Mouse (Mus musculus) limb, embryonic 10.5 days (tissue): ENCODE data around the gene Sbno1. TPM values are rescaled to one million over a fixed set of nuclear protein-coding genes. Genes with fewer than 3 reads are reported as not detected.

ENCODE experiments used
- DNase-seq: peaks from one replicate; pipeline ENCODE4 v3.0.0-alpha.2; 2017; ENCODE audit warnings: low spot score
- H3K27ac ChIP-seq: fragments of 300-500 bp; sonication (generic); 2 replicates; pipeline ENCODE4 v1.5.1; 2016; ENCODE audit warnings: mild to moderate bottlenecking
- H3K27me3 ChIP-seq: fragments of 300-500 bp; sonication (generic); 2 replicates; pipeline ENCODE4 v1.6.1; 2016; ENCODE audit warnings: low read depth, mild to moderate bottlenecking; ENCODE audit not compliant: poor library complexity, severe bottlenecking
- H3K36me3 ChIP-seq: fragments of 300-500 bp; sonication (generic); 2 replicates; pipeline ENCODE4 v1.6.1; 2016; ENCODE audit warnings: mild to moderate bottlenecking, moderate library complexity
- H3K4me1 ChIP-seq: fragments of 300-500 bp; sonication (generic); 2 replicates; pipeline ENCODE4 v1.6.1; 2016
- H3K4me3 ChIP-seq: fragments of 300-500 bp; sonication (generic); 2 replicates; pipeline ENCODE4 v1.5.1; 2016; ENCODE audit warnings: mild to moderate bottlenecking, moderate library complexity
- H3K9me3 ChIP-seq: fragments of 300-500 bp; sonication (generic); replicated peaks from 2 replicates; pipeline ENCODE4 v1.6.1; 2016; ENCODE audit warnings: mild to moderate bottlenecking
- WGBS: fragments of 180-500 bp; shearing (Covaris S2); methylation state at CpG from one replicate; pipeline ENCODE4 v1.1.7; 2016; 5-methylcytosine and 5-hydroxymethylcytosine counted together
- microRNA-seq: library from miRNA; unstranded; fragments of <30 nt; microRNA quantifications from one replicate; pipeline ENCODE4, GENCODE M21; 2017
- polyA plus RNA-seq: library from polyadenylated mRNA; unstranded; fragments of >200 nt; fragmentation: Nextera tagmentation; extraction: Ambion mirVana; gene quantifications from 2 replicates; pipeline ENCODE4 v1.2.1, GENCODE M21; 2016

The Sbno1 gene
- polyA plus RNA-seq, 1 experiment from 2014 or later = 93.6 TPM

GRCm38 (mm10) chr5:124334392-124334791 is 91.4 kb downstream of the Sbno1 start:
- Histone ChIP-seq H3K4me1 (peaks cover 28% of the 10 kb centered on the region), H3K36me3 (0 out of 2 replicates have a peak, but pooled peaks cover 6% of the 10 kb centered on the region), H3K27ac (0 out of 2 replicates have a peak overlapping the region, but pooled peaks have one; percentile 15), H3K9me3 (no peaks in the 10 kb centered on the region), H3K27me3 (no peaks in the 10 kb centered on the region), H3K4me3 (no peak overlapping the region)
- no peak for DNase-seq
- WGBS = 56% methylated on average over 6 of the region's 6 CpGs

GRCm38 (mm10) chr5:124330086-124330485 is 95.7 kb downstream of the Sbno1 start:
- Histone ChIP-seq H3K36me3 (peaks cover 4% of the 10 kb centered on the region), H3K9me3 (no peaks in the 10 kb centered on the region), H3K4me3 (no peak overlapping the region), H3K4me1 (peaks cover 20% of the 10 kb centered on the region), H3K27me3 (no peaks in the 10 kb centered on the region), H3K27ac (no peak overlapping the region)
- no peak for DNase-seq
- WGBS = 91% methylated on average over 6 of the region's 6 CpGs

GRCm38 (mm10) chr5:124327510-124328364 is 98.1 kb downstream of the Sbno1 start, which contains the start of the genes Mphosph9 and 2810006K23Rik:
Mphosph9 (minus strand) TSS chr5:124327972.
2810006K23Rik (plus strand) TSS chr5:124328089.
- Histone ChIP-seq H3K4me1 (peaks cover 20% of the 10 kb centered on the region), H3K9me3 (no peaks in the 10 kb centered on the region), H3K27ac (peak within 1 kb of the TSS; percentile 97), H3K4me3 (peak within 1 kb of the TSS; percentile 71), H3K27me3 (no peaks in the 10 kb centered on the region), H3K36me3 (peaks cover 20% of the 10 kb centered on the region)
- under 1% methylated on average over 72 of the region's 72 CpGs for WGBS
- DNase-seq = peak; percentile 99

GRCm38 (mm10) chr5:124326829-124327228 is 99.0 kb downstream of the Sbno1 start:
- peaks cover 16% of the 10 kb centered on the region for H3K4me1 ChIP-seq
- H3K4me3 ChIP-seq = peak overlapping the region; percentile 71
- peak overlapping the region; percentile 97 for H3K27ac ChIP-seq
- no peaks in the 10 kb centered on the region for H3K27me3 ChIP-seq
- no peaks in the 10 kb centered on the region for H3K9me3 ChIP-seq
- no peak for DNase-seq
- H3K36me3 ChIP-seq = peaks cover 30% of the 10 kb centered on the region
- 8% methylated on average over 8 of the region's 8 CpGs for WGBS

Small RNA genes lying within 50 kb of the gene (microRNA-seq; reads per million reads assigned to microRNA genes)
- gene Gm27486 = not detected

Other genes starting within 250 kb of the Sbno1 start
- 2.0 and 2.4 TPM in 2 replicates for gene Pitpnm2, start 176.2 kb downstream of the Sbno1 start, polyA plus RNA-seq
- 21.8 and 23.5 TPM in 2 replicates for gene Mphosph9, start 98.0 kb downstream of the Sbno1 start, polyA plus RNA-seq
- gene 2810006K23Rik, start 97.9 kb downstream of the Sbno1 start, polyA plus RNA-seq = 18.0 and 20.0 TPM in 2 replicates
- gene Cdk2ap1, start 62.9 kb downstream of the Sbno1 start, polyA plus RNA-seq = 92.3 and 129 TPM in 2 replicates
- gene Kmt5a, start 13.9 kb upstream of the Sbno1 start, polyA plus RNA-seq = 52.3 and 71.3 TPM in 2 replicates
- 26.8 and 31.1 TPM in 2 replicates for gene Rilpl2, start 52.4 kb upstream of the Sbno1 start, polyA plus RNA-seq
- gene Snrnp35, start 57.1 kb upstream of the Sbno1 start, polyA plus RNA-seq = 30.8 and 32.2 TPM in 2 replicates
- gene Rilpl1, start 105.4 kb upstream of the Sbno1 start, polyA plus RNA-seq = 25.2 and 26.1 TPM in 2 replicates
- 501 and 540 TPM in 2 replicates for gene Tmed2, start 114.7 kb upstream of the Sbno1 start, polyA plus RNA-seq
- 17.0 and 18.0 TPM in 2 replicates for gene Ddx55, start 126.9 kb upstream of the Sbno1 start, polyA plus RNA-seq
- gene Eif2b1, start 153.1 kb upstream of the Sbno1 start, polyA plus RNA-seq = 89.6 and 98.8 TPM in 2 replicates
- gene Gtf2h3, start 153.1 kb upstream of the Sbno1 start, polyA plus RNA-seq = 115 TPM in 2 replicates
- gene Atp6v0a2, start 202.6 kb upstream of the Sbno1 start, polyA plus RNA-seq = 41.5 and 50.7 TPM in 2 replicates